Mouse (Mus musculus) stomach, postnatal 0 days (tissue): ENCODE data around the gene B630019K06Rik. TPM values are rescaled to one million over a fixed set of nuclear protein-coding genes. Genes with fewer than 3 reads are reported as not detected.
"Not testable (repeated sequence)": the region's sequence is repeated elsewhere in the genome, so short reads cannot be mapped to it uniquely, and the experiment has no call there.

ENCODE experiments used
- ATAC-seq: fragments of 200-750 bp; cut with Nextera tagmentation; 2 replicates; pipeline ENCODE4 v1.8.0; 2017; ENCODE audit not compliant: low FRiP score, low TSS enrichment
- DNase-seq: peaks from one replicate; pipeline ENCODE4 v3.0.0-alpha.2; 2016; ENCODE audit warnings: low spot score
- H3K27ac ChIP-seq: fragments of 300-500 bp; sonication (generic); replicated peaks from 2 replicates; pipeline ENCODE4 v1.5.1; 2014; ENCODE audit warnings: mild to moderate bottlenecking, control low read depth
- H3K27me3 ChIP-seq: fragments of 300-500 bp; sonication (generic); 2 replicates; pipeline ENCODE4 v1.6.1; 2014; ENCODE audit warnings: low read length; ENCODE audit not compliant: control insufficient read depth, insufficient read depth
- H3K36me3 ChIP-seq: fragments of 300-500 bp; sonication (generic); 2 replicates; pipeline ENCODE4 v1.6.1; 2014; ENCODE audit warnings: low read length, mixed read lengths; ENCODE audit not compliant: control insufficient read depth, insufficient read depth
- H3K4me1 ChIP-seq: fragments of 300-500 bp; sonication (generic); replicated peaks from 2 replicates; pipeline ENCODE4 v1.6.1; 2014; ENCODE audit warnings: antibody characterized with exemption; ENCODE audit not compliant: control insufficient read depth, insufficient read depth
- H3K4me2 ChIP-seq: fragments of 300-500 bp; sonication (generic); replicated peaks from 2 replicates; pipeline ENCODE4 v1.6.1; 2014; ENCODE audit warnings: low read depth, mild to moderate bottlenecking, control low read depth, moderate library complexity
- H3K4me3 ChIP-seq: fragments of 300-500 bp; sonication (generic); 2 replicates; pipeline ENCODE4 v1.5.1; 2014; ENCODE audit warnings: low read depth, low read length, control low read depth
- H3K9ac ChIP-seq: fragments of 300-500 bp; sonication (generic); 2 replicates; pipeline ENCODE4 v1.6.1; 2014; ENCODE audit warnings: mild to moderate bottlenecking, low read length, control low read depth, mixed read lengths
- H3K9me3 ChIP-seq: fragments of 300-500 bp; sonication (generic); 2 replicates; pipeline ENCODE4 v1.6.1; 2016; ENCODE audit warnings: low read length; ENCODE audit not compliant: control insufficient read depth
- CTCF ChIP-seq: IDR thresholded peaks from 2 replicates; pipeline ENCODE4 v1.5.1; 2016; ENCODE audit warnings: antibody characterized with exemption, low read depth, mild to moderate bottlenecking, moderate library complexity
- EP300 ChIP-seq: optimal IDR thresholded peaks from 2 replicates; pipeline ENCODE3; 2016; ENCODE audit warnings: antibody characterized with exemption
- WGBS: fragments of 180-500 bp; shearing (Covaris S2); extraction: QIAGEN DNeasy Blood & Tissue Kit; methylation state at CpG from one replicate; pipeline ENCODE4 v1.1.7; 2014; 5-methylcytosine and 5-hydroxymethylcytosine counted together
- polyA plus RNA-seq: library from polyadenylated mRNA; unstranded; fragments of >200 nt; fragmentation: Nextera tagmentation; extraction: Ambion mirVana; gene quantifications from 2 replicates; pipeline ENCODE4 v1.2.1, GENCODE M21; 2015

The B630019K06Rik gene
- 2.2 and 2.5 TPM in 2 replicates for polyA plus RNA-seq

- peak; percentile 80 for DNase-seq
- H3K9me3 ChIP-seq, result no peaks in the 10 kb centered on the region
- peak within 1 kb of the TSS; percentile 73 for H3K9ac ChIP-seq
- H3K4me3 ChIP-seq, result peak within 1 kb of the TSS; percentile 55
- peak within 1 kb of the TSS; percentile 83 for H3K27ac ChIP-seq
- no peaks in the 10 kb centered on the region for H3K27me3 ChIP-seq
- H3K4me1 ChIP-seq, result no peaks in the 10 kb centered on the region
- H3K36me3 ChIP-seq, result no peaks in the 10 kb centered on the region
- peak within 1 kb of the TSS; percentile 72 for H3K4me2 ChIP-seq
- TF ChIP-seq CTCF (no peak), EP300 (no peak)
- 24% methylated on average over 57 of the region's 95 CpGs for whole genome bisulfite sequencing
- ATAC-seq, result peak; percentile 93
Measured at GRCm38 (mm10) chrX:8892343-8893155, at the start of gene B630019K06Rik. Gene B630019K06Rik, plus strand, starts transcription at chrX:8892382.

GRCm38 (mm10) chrX:8843694-8844093 lies 48.5 kb upstream of the B630019K06Rik start, which contains the start of gene Gm6592:
Gene Gm6592, plus strand, starts transcription at chrX:8843994.
- no peak for ATAC-seq
- no peaks in the 10 kb centered on the region for H3K27me3 ChIP-seq
- no peak for DNase-seq
- WGBS, result 83% methylated on average over 1 of the region's 1 CpGs
- no peak within 1 kb of the TSS for H3K4me2 ChIP-seq
- no peaks in the 10 kb centered on the region for H3K9me3 ChIP-seq
- H3K9ac ChIP-seq, result no peak within 1 kb of the TSS
- H3K4me1 ChIP-seq, result no peaks in the 10 kb centered on the region
- TF ChIP-seq CTCF (no peak), EP300 (no peak)
- H3K36me3 ChIP-seq, result no peaks in the 10 kb centered on the region
- H3K27ac ChIP-seq, result no peak within 1 kb of the TSS
- H3K4me3 ChIP-seq, result no peak within 1 kb of the TSS

GRCm38 (mm10) chrX:8852486-8852885 lies 39.7 kb upstream of the B630019K06Rik start:
- WGBS, result 86% methylated on average over 10 of the region's 10 CpGs

GRCm38 (mm10) chrX:8864331-8864730 lies 27.9 kb upstream of the B630019K06Rik start:
- not testable (repeated sequence) for H3K9ac ChIP-seq, H3K36me3 ChIP-seq, H3K4me1 ChIP-seq, H3K27ac ChIP-seq, ATAC-seq, H3K9me3 ChIP-seq, H3K27me3 ChIP-seq, H3K4me3 ChIP-seq, H3K4me2 ChIP-seq
- peak; percentile 76 for DNase-seq
- 10% methylated on average over 3 of the region's 3 CpGs for WGBS
- peak; percentile 77 for TF ChIP-seq CTCF

More at GRCm38 (mm10) chrX:8852486-8852885, 39.7 kb upstream of the B630019K06Rik start:
- no peak for TF ChIP-seq EP300
- no peak overlapping the region for H3K4me2 ChIP-seq
- H3K4me1 ChIP-seq, result no peaks in the 10 kb centered on the region
- H3K27me3 ChIP-seq, result no peaks in the 10 kb centered on the region
- no peaks in the 10 kb centered on the region for H3K9me3 ChIP-seq
- ATAC-seq (no peak), DNase-seq (no peak)
- H3K9ac ChIP-seq, result no peak overlapping the region
- H3K4me3 ChIP-seq, result no peak overlapping the region
- H3K27ac ChIP-seq, result no peak overlapping the region
- no peaks in the 10 kb centered on the region for H3K36me3 ChIP-seq

- H3K27me3 ChIP-seq, ATAC-seq, H3K9me3 ChIP-seq, H3K4me3 ChIP-seq, H3K27ac ChIP-seq, H3K4me1 ChIP-seq, H3K4me2 ChIP-seq, H3K9ac ChIP-seq, DNase-seq, H3K36me3 ChIP-seq: not testable (repeated sequence)
- 81% methylated on average over 3 of the region's 4 CpGs for WGBS
Measured at GRCm38 (mm10) chrX:8873953-8874352, 18.2 kb upstream of the B630019K06Rik start, which contains the start of gene Gm5751. Gene Gm5751, plus strand, starts transcription at chrX:8874253.

- H3K9ac ChIP-seq, result no peak overlapping the region
- no peak overlapping the region for H3K4me3 ChIP-seq
- no peaks in the 10 kb centered on the region for H3K27me3 ChIP-seq
- ATAC-seq (no peak), DNase-seq (no peak)
- no peaks in the 10 kb centered on the region for H3K36me3 ChIP-seq
- no peak overlapping the region for H3K4me2 ChIP-seq
- no peaks in the 10 kb centered on the region for H3K9me3 ChIP-seq
- 71% methylated on average over 4 of the region's 4 CpGs for WGBS
- no peak for TF ChIP-seq EP300
- no peak overlapping the region for H3K27ac ChIP-seq
- H3K4me1 ChIP-seq, result no peaks in the 10 kb centered on the region
Measured at GRCm38 (mm10) chrX:8884336-8884735, 7.8 kb upstream of the B630019K06Rik start.
